Mouse (Mus musculus) lung, postnatal 0 days (tissue): ENCODE results near the gene Tsr3. TPM values are rescaled to one million over a fixed set of nuclear protein-coding genes. Genes with fewer than 3 reads are reported as not detected.
"Not testable (repeated sequence)": the region's sequence is repeated elsewhere in the genome, so short reads cannot be mapped to it uniquely, and the experiment has no call there.

Source experiments
- ATAC-seq: fragments of 200-750 bp; cut with Nextera tagmentation; 2 replicates; pipeline ENCODE4 v1.8.0; 2017; ENCODE audit warnings: moderate library complexity
- DNase-seq: peaks from one replicate; pipeline ENCODE4 v3.0.0-alpha.2; 2016; ENCODE audit warnings: low spot score
- H3K27ac ChIP-seq: fragments of 300-500 bp; sonication (generic); 2 replicates; pipeline ENCODE4 v1.5.1; 2014; ENCODE audit warnings: antibody characterized with exemption, mild to moderate bottlenecking, low read length, mixed read lengths
- H3K27me3 ChIP-seq: fragments of 300-500 bp; sonication (generic); replicated peaks from 2 replicates; pipeline ENCODE4 v1.6.1; 2014; ENCODE audit warnings: low read length, mixed read lengths; ENCODE audit not compliant: insufficient read depth
- H3K36me3 ChIP-seq: fragments of 300-500 bp; sonication (generic); 2 replicates; pipeline ENCODE4 v1.6.1; 2014; ENCODE audit warnings: low read length, mixed read lengths; ENCODE audit not compliant: insufficient read depth
- H3K4me1 ChIP-seq: fragments of 300-500 bp; sonication (generic); 2 replicates; pipeline ENCODE4 v1.6.1; 2014; ENCODE audit warnings: antibody characterized with exemption, low read depth, low read length, mixed read lengths; ENCODE audit not compliant: insufficient read depth
- H3K4me2 ChIP-seq: fragments of 300-500 bp; sonication (generic); replicated peaks from 2 replicates; pipeline ENCODE4 v1.6.1; 2014; ENCODE audit warnings: low read depth, mild to moderate bottlenecking, low read length, moderate library complexity, mixed read lengths
- H3K4me3 ChIP-seq: fragments of 300-500 bp; sonication (generic); 2 replicates; pipeline ENCODE4 v1.5.1; 2014; ENCODE audit warnings: low read depth, low read length
- H3K9ac ChIP-seq: fragments of 300-500 bp; sonication (generic); replicated peaks from 2 replicates; pipeline ENCODE4 v1.6.1; 2014; ENCODE audit warnings: low read depth, mild to moderate bottlenecking
- H3K9me3 ChIP-seq: fragments of 300-500 bp; sonication (generic); 2 replicates; pipeline ENCODE4 v1.6.1; 2016; ENCODE audit warnings: low read length, mixed read lengths
- CTCF ChIP-seq: IDR thresholded peaks from 2 replicates; pipeline ENCODE4 v1.5.1; 2016; ENCODE audit warnings: antibody characterized with exemption, mild to moderate bottlenecking
- EP300 ChIP-seq: IDR thresholded peaks from 2 replicates; pipeline ENCODE4 v1.6.1; 2016; ENCODE audit warnings: antibody characterized with exemption, mild to moderate bottlenecking, control low read depth
- WGBS: fragments of 180-500 bp; shearing (Covaris S2); extraction: QIAGEN DNeasy Blood & Tissue Kit; methylation state at CpG from one replicate; pipeline ENCODE4 v1.1.7; 2014; 5-methylcytosine and 5-hydroxymethylcytosine counted together
- polyA plus RNA-seq: library from polyadenylated mRNA; unstranded; fragments of >200 nt; fragmentation: Nextera tagmentation; extraction: Ambion mirVana; gene quantifications from 2 replicates; pipeline ENCODE4 v1.2.1, GENCODE M21; 2015

Tsr3 gene
- polyA plus RNA-seq, 1 experiment from 2014 or later: 37.2 TPM

GRCm38 (mm10) chr17:25224586-25225222 is 15.3 kb upstream of the Tsr3 start:
- no peaks in the 10 kb centered on the region for H3K9me3 ChIP-seq
- no peak overlapping the region for H3K9ac ChIP-seq
- no peak overlapping the region for H3K4me3 ChIP-seq
- no peak for ATAC-seq
- H3K36me3 ChIP-seq: peaks cover 5% of the 10 kb centered on the region; the same call in 1 of the 2 replicates
- TF ChIP-seq EP300 (no peak), CTCF (no peak)
- 0 out of 2 replicates have a peak, but pooled peaks cover 3% of the 10 kb centered on the region for H3K4me1 ChIP-seq
- H3K27ac ChIP-seq: no peak overlapping the region
- H3K27me3 ChIP-seq: no peaks in the 10 kb centered on the region
- WGBS: 85% methylated on average over 7 of the region's 7 CpGs
- DNase-seq: no peak
- no peak overlapping the region for H3K4me2 ChIP-seq

GRCm38 (mm10) chr17:25225659-25226058 is 14.3 kb upstream of the Tsr3 start:
- Histone ChIP-seq H3K27me3 (no peaks in the 10 kb centered on the region), H3K4me2 (no peak overlapping the region), H3K4me1 (0 out of 2 replicates have a peak, but pooled peaks cover 3% of the 10 kb centered on the region), H3K9ac (no peak overlapping the region), H3K36me3 (peaks cover 9% of the 10 kb centered on the region), H3K9me3 (no peaks in the 10 kb centered on the region), H3K4me3 (no peak overlapping the region), H3K27ac (no peak overlapping the region)
- no peak for TF ChIP-seq EP300
- TF ChIP-seq CTCF: no peak
- ATAC-seq (no peak), DNase-seq (no peak)
- WGBS: 90% methylated on average over 4 of the region's 4 CpGs

- H3K9me3 ChIP-seq: no peaks in the 10 kb centered on the region
- no peak overlapping the region for H3K27ac ChIP-seq
- WGBS: 81% methylated on average over 5 of the region's 5 CpGs
- no peaks in the 10 kb centered on the region for H3K4me1 ChIP-seq
- H3K36me3 ChIP-seq: peaks cover 9% of the 10 kb centered on the region
- no peak overlapping the region for H3K9ac ChIP-seq
- no peak for DNase-seq
- no peak for TF ChIP-seq EP300
- no peak overlapping the region for H3K4me3 ChIP-seq
- no peaks in the 10 kb centered on the region for H3K27me3 ChIP-seq
- no peak overlapping the region for H3K4me2 ChIP-seq
- ATAC-seq: no peak
These were observed 12.0 kb upstream of the Tsr3 start for GRCm38 (mm10) chr17:25227991-25228390.

- H3K27me3 ChIP-seq, H3K9ac ChIP-seq, DNase-seq, H3K27ac ChIP-seq, H3K9me3 ChIP-seq, H3K4me2 ChIP-seq, H3K4me3 ChIP-seq, H3K4me1 ChIP-seq: not testable (repeated sequence)
- peak; percentile 86 for ATAC-seq
- 47% methylated on average over 14 of the region's 17 CpGs for WGBS
- peaks cover 16% of the 10 kb centered on the region for H3K36me3 ChIP-seq
These were observed 9.8 kb upstream of the Tsr3 start for GRCm38 (mm10) chr17:25230014-25230655.

GRCm38 (mm10) chr17:25230700-25231099 is 9.3 kb upstream of the Tsr3 start:
- ATAC-seq (0 out of 2 replicates have a peak, but pooled peaks have one; percentile 28), DNase-seq (no peak)
- Histone ChIP-seq H3K4me2 (no peak overlapping the region), H3K9ac (no peak overlapping the region), H3K9me3 (no peaks in the 10 kb centered on the region), H3K4me3 (no peak overlapping the region), H3K27me3 (no peaks in the 10 kb centered on the region), H3K4me1 (no peaks in the 10 kb centered on the region), H3K36me3 (peaks cover 19% of the 10 kb centered on the region), H3K27ac (no peak overlapping the region)
- TF ChIP-seq CTCF: no peak
- no peak for TF ChIP-seq EP300
- 63% methylated on average over 3 of the region's 3 CpGs for WGBS

GRCm38 (mm10) chr17:25231621-25232020 is 8.3 kb upstream of the Tsr3 start:
- DNase-seq, H3K27me3 ChIP-seq, H3K27ac ChIP-seq, H3K4me3 ChIP-seq, H3K4me1 ChIP-seq, ATAC-seq, H3K9ac ChIP-seq, H3K4me2 ChIP-seq, H3K9me3 ChIP-seq: not testable (repeated sequence)
- 90% methylated on average over 4 of the region's 11 CpGs for WGBS
- H3K36me3 ChIP-seq: peaks cover 22% of the 10 kb centered on the region
